ENCODE assay signal across 8 mouse cellular contexts in the genomic region with DNA sequence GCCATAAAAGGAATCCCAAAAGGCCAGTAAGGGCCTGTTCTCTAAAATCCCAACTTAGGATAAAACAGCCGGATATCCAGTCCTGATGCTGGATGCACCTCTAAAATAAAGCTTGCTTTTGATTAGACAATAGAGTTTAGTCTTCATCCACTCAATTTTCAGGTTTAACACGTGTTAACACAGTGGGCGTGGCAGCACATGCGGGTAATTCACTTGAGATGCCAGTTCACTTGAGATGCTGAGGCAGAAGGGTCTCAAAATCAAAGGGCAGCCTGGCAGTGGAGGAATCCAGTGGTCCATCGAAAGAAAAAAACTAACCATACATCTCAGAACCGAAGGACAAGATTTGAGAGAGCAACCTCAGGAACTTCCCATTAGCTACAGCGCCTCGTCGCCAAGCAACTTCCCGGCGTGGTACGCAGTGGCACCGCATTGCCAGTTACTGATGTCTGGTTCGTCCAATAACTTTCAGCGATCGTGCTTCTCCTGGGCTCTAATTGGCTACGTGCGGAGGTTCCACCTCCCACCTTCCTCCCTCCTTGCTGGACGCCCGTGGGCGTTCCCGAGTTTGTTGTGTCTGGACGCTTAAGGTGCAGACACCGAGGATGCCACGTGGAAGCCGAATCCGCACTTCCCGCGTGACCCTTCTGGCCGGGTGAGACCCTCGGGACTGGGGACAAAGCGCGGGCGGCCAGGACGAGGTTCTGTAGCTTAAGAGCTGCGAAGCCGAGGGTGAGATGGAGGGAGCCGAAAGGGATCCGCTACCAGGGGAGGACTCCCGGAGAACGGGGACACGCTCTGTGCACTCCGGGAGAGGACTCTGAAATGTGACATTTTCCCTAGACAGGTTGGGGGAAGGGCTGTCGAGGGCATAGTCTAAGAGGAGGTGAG. TPM values are rescaled to one million over a fixed set of nuclear protein-coding genes. Genes with fewer than 3 reads are reported as not detected.
DNase-seq lines count a peak whose midpoint lies in the region; ATAC-seq and TF ChIP-seq lines count a peak whose summit lies in the region.

A gene (plus strand): TSS at position 526 of the 891 bp plus-strand sequence.

- H3K9ac ChIP-seq in hindbrain, embryonic 13.5 days, result peak within 1 kb of the TSS; percentile 80

- CTCF ChIA-PET in Patski (lab: Charles Lee), result interaction anchor here (0.6 to 2.0 kb wide), 6 partner anchors 8 to 244 kb away, joined by 3 to 6 read pairs (median 4); a partner anchor contains a TSS

- peak; percentile 100 for ATAC-seq in Patski
- ATAC-seq in hindbrain, embryonic 13.5 days (ENCODE audit: low FRiP score), result peak; percentile 99

- POLR2A ChIA-PET in Patski (lab: Charles Lee), result interaction anchor here (0.7 to 1.7 kb wide), 4 partner anchors 8 to 471 kb away, joined by 3 to 4 read pairs (median 3); a partner anchor contains a TSS

- peaks cover 11% of the 10 kb centered on the region for H3K4me1 ChIP-seq in hindbrain, embryonic 13.5 days (replicated peaks)

- DNase-seq in Patski (ENCODE audit: low read depth, low spot score), result peak; percentile 97
- peak; percentile 88 to 89 for DNase-seq in cerebellum, postnatal 14 days
- DNase-seq in frontal cortex, postnatal 14 days (ENCODE audit: low spot score in 2 of 2), result peak; percentile 82 to 86
- DNase-seq in layer of hippocampus, postnatal 25 days (ENCODE audit: extremely low spot score in 1 of 2, low spot score in 1 of 2), result peak; percentile 66 to 70
- peak; percentile 93 for DNase-seq in lung, postnatal 25 days (ENCODE audit: low spot score)
- peak; percentile 97 for DNase-seq in retina, embryonic 14.5 days (ENCODE audit: low spot score)
- DNase-seq in thymus, postnatal 4 days, result peak; percentile 79

- peaks cover 4% of the 10 kb centered on the region for H3K27me3 ChIP-seq in Patski
- H3K27me3 ChIP-seq in hindbrain, embryonic 13.5 days, result 0 out of 2 replicates have a peak, but pooled peaks cover 2% of the 10 kb centered on the region

- H3K4me3 ChIP-seq in hindbrain, embryonic 13.5 days, result peak within 1 kb of the TSS; percentile 71

- H3K9me3 ChIP-seq in hindbrain, embryonic 13.5 days, result no peaks in the 10 kb centered on the region

- in situ Hi-C loops in Patski (cut with MboI; ENCODE audit: low pct_unique_long_range_greater_than_20kb), result no loop called here

- no peak within 1 kb of the TSS for H3K27ac ChIP-seq in hindbrain, embryonic 13.5 days

- 2% methylated on average over 44 of the region's 44 CpGs for WGBS in hindbrain, embryonic 13.5 days

- no peaks in the 10 kb centered on the region; the same call in none of the 2 replicates for H3K36me3 ChIP-seq in hindbrain, embryonic 13.5 days

- no peak for TF ChIP-seq CTCF in Patski (IDR thresholded peaks at IDR 0.05)

- peak within 1 kb of the TSS; percentile 65 for H3K4me2 ChIP-seq in hindbrain, embryonic 13.5 days

RNA-seq across cellular contexts. Expression of the gene that starts here (rescaled TPM):
- 4.0 TPM for polyA plus RNA-seq in Patski (2021)
- 14.6 and 15.1 TPM in 2 replicates for polyA plus RNA-seq in hindbrain, embryonic 13.5 days (2015; fragmentation: Nextera tagmentation; extraction: Ambion mirVana)
- total RNA-seq in layer of hippocampus, postnatal 25 days (2021), result 1 to 10 TPM; 4.9 to 6.0 TPM
